7 mouse cellular contexts compared by ENCODE assay signal in genomic region chr19:9982852-9983542, GRCm38 (mm10). TPM values are rescaled to one million over a fixed set of nuclear protein-coding genes. Genes with fewer than 3 reads are reported as not detected.
DNase-seq lines count a peak whose midpoint lies in the region; ATAC-seq lines count a peak whose summit lies in the region.

No protein-coding gene starts in this region.

- H3K27me3 ChIP-seq in forebrain, embryonic 12.5 days, result no peaks in the 10 kb centered on the region

- H3K4me1 ChIP-seq in forebrain, embryonic 12.5 days, result peaks cover 19% of the 10 kb centered on the region

- peak overlapping the region; percentile 76 for H3K4me3 ChIP-seq in forebrain, embryonic 12.5 days (replicated peaks)

- peak overlapping the region; percentile 92 for H3K27ac ChIP-seq in forebrain, embryonic 12.5 days

- H3K4me2 ChIP-seq in forebrain, embryonic 12.5 days, result peak overlapping the region; percentile 91

- H3K9ac ChIP-seq in forebrain, embryonic 12.5 days, result peak overlapping the region; percentile 83

- no peaks in the 10 kb centered on the region for H3K9me3 ChIP-seq in forebrain, embryonic 12.5 days

- peak; percentile 75 for DNase-seq in MEL-GATA-1-ER (ENCODE audit: extremely low read depth, low read depth)
- DNase-seq in adrenal gland, postnatal 36 days, result peak; percentile 84 to 90
- peak; percentile 54 to 69 for DNase-seq in left cerebral cortex, postnatal 25 days (ENCODE audit: low spot score in 2 of 2)
- peak; percentile 58 to 72 for DNase-seq in spleen, adult 18-20 months

- peaks cover 25% of the 10 kb centered on the region for H3K36me3 ChIP-seq in forebrain, embryonic 12.5 days (replicated peaks)

- ATAC-seq in forebrain, embryonic 12.5 days (ENCODE audit: low FRiP score), result peak; percentile 77
- ATAC-seq in hematopoietic stem cell, adult 5-6 weeks (replicated peaks in 1 of 2; ENCODE audit: insufficient read depth in 1 of 2, low FRiP score in 2 of 2, low TSS enrichment in 1 of 2, low read depth in 1 of 2, poor library complexity in 2 of 2, severe bottlenecking in 2 of 2), result peak; percentile 34 to 41
- ATAC-seq in megakaryocyte progenitor cell, adult 5-6 weeks (replicated peaks; ENCODE audit: poor library complexity), result peak; percentile 47

- 1% methylated on average over 31 of the region's 31 CpGs for WGBS in forebrain, embryonic 12.5 days

- intact Hi-C loops in left cerebral cortex, postnatal 25 days (cut with DNase I), result loop anchor here (1.0 to 2.0 kb wide), 2 partner anchors 16 to 61 kb away; no protein-coding TSS in a partner anchor

RNA-seq across cellular contexts. Expression of gene Fth1, which starts 2.6 kb away (rescaled TPM):
- total RNA-seq in adrenal gland, postnatal 36 days (2021), result 1,000 to 10,000 TPM; 2,852 to 3,273 TPM
- 1,239 and 1,358 TPM in 2 replicates for polyA plus RNA-seq in forebrain, embryonic 12.5 days (2016; fragmentation: Nextera tagmentation; extraction: Ambion mirVana)
- total RNA-seq in hematopoietic stem cell, adult 5-6 weeks (2017), result 535 and 658 TPM in 2 replicates
- 1,000 to 10,000 TPM; 2,053 to 2,068 TPM for total RNA-seq in left cerebral cortex, postnatal 25 days (2021)
- total RNA-seq in megakaryocyte progenitor cell, adult 5-6 weeks (2015), result 1,115 and 1,144 TPM in 2 replicates
- total RNA-seq in megakaryocyte progenitor cell, adult 5-6 weeks (2017), result 325 and 354 TPM in 2 replicates

RNA-seq across cellular contexts. Expression of gene Best1, which starts 18.4 kb away (rescaled TPM):
- total RNA-seq in adrenal gland, postnatal 36 days (2021), result under 1 TPM; 0.16 to 0.36 TPM
- 1.1 and 1.4 TPM in 2 replicates for polyA plus RNA-seq in forebrain, embryonic 12.5 days (2016; fragmentation: Nextera tagmentation; extraction: Ambion mirVana)
- 2.5 TPM in 1 of 2 replicates, not detected in the other for total RNA-seq in hematopoietic stem cell, adult 5-6 weeks (2017)
- total RNA-seq in left cerebral cortex, postnatal 25 days (2021), result under 1 TPM; 0.78 to 0.83 TPM
- total RNA-seq in megakaryocyte progenitor cell, adult 5-6 weeks (2015), result 0.15 and 1.1 TPM in 2 replicates
- total RNA-seq in megakaryocyte progenitor cell, adult 5-6 weeks (2017), result not detected in 2 replicates

RNA-seq across cellular contexts. Expression of gene Rab3il1, which starts 18.5 kb away (rescaled TPM):
- total RNA-seq in adrenal gland, postnatal 36 days (2021), result 1 to 10 TPM; 5.6 to 6.6 TPM
- 19.0 and 22.7 TPM in 2 replicates for polyA plus RNA-seq in forebrain, embryonic 12.5 days (2016; fragmentation: Nextera tagmentation; extraction: Ambion mirVana)
- 11.2 and 13.1 TPM in 2 replicates for total RNA-seq in hematopoietic stem cell, adult 5-6 weeks (2017)
- total RNA-seq in left cerebral cortex, postnatal 25 days (2021), result 1 to 10 TPM; 9.4 to 9.5 TPM
- total RNA-seq in megakaryocyte progenitor cell, adult 5-6 weeks (2015), result 3.0 and 4.6 TPM in 2 replicates
- 3.4 and 3.9 TPM in 2 replicates for total RNA-seq in megakaryocyte progenitor cell, adult 5-6 weeks (2017)

RNA-seq across cellular contexts. Expression of gene Fads3, which starts 58.4 kb away (rescaled TPM):
- total RNA-seq in adrenal gland, postnatal 36 days (2021), result 10 to 100 TPM in 1 of 2 experiments, 1 to 10 TPM in 1; 9.4 to 23.4 TPM
- 5.6 and 7.4 TPM in 2 replicates for polyA plus RNA-seq in forebrain, embryonic 12.5 days (2016; fragmentation: Nextera tagmentation; extraction: Ambion mirVana)
- total RNA-seq in hematopoietic stem cell, adult 5-6 weeks (2017), result 3.4 and 6.3 TPM in 2 replicates
- total RNA-seq in left cerebral cortex, postnatal 25 days (2021), result 10 to 100 TPM; 31.1 to 31.5 TPM
- 1.4 and 2.1 TPM in 2 replicates for total RNA-seq in megakaryocyte progenitor cell, adult 5-6 weeks (2015)
- 2.1 and 2.8 TPM in 2 replicates for total RNA-seq in megakaryocyte progenitor cell, adult 5-6 weeks (2017)

Comparison
In these comparisons a context has a peak if more than half of its experiments do, and no peak if none do; other contexts are left out.
1. Peak in every context shown above with its lines: DNase-seq, ATAC-seq, H3K4me3 ChIP-seq and H3K27ac ChIP-seq.